Mouse (Mus musculus) kidney, embryonic 15.5 days (tissue): ENCODE measurements around the gene Foxc1. TPM values are rescaled to one million over a fixed set of nuclear protein-coding genes. Genes with fewer than 3 reads are reported as not detected.

Experiments
- ATAC-seq: fragments of 200-750 bp; cut with Nextera tagmentation; replicated peaks from 2 replicates; pipeline ENCODE4 v1.8.0; 2017; ENCODE audit warnings: moderate TSS enrichment; ENCODE audit not compliant: low FRiP score
- H3K27ac ChIP-seq: fragments of 300-500 bp; sonication (generic); 2 replicates; pipeline ENCODE4 v1.5.1; 2015; ENCODE audit warnings: mild to moderate bottlenecking, inconsistent platforms
- H3K27me3 ChIP-seq: fragments of 300-500 bp; sonication (generic); 2 replicates; pipeline ENCODE4 v1.6.1; 2015; ENCODE audit warnings: inconsistent platforms
- H3K36me3 ChIP-seq: fragments of 300-500 bp; sonication (generic); 2 replicates; pipeline ENCODE4 v1.6.1; 2015; ENCODE audit warnings: inconsistent platforms
- H3K4me1 ChIP-seq: fragments of 300-500 bp; sonication (generic); 2 replicates; pipeline ENCODE4 v1.6.1; 2015; ENCODE audit warnings: inconsistent platforms
- H3K4me2 ChIP-seq: fragments of 300-500 bp; sonication (generic); 2 replicates; pipeline ENCODE4 v1.6.1; 2015; ENCODE audit warnings: moderate library complexity, mild to moderate bottlenecking, inconsistent platforms
- H3K4me3 ChIP-seq: fragments of 300-500 bp; sonication (generic); replicated peaks from 2 replicates; pipeline ENCODE4 v1.5.1; 2015; ENCODE audit warnings: mild to moderate bottlenecking, inconsistent platforms
- H3K9ac ChIP-seq: fragments of 300-500 bp; sonication (generic); 2 replicates; pipeline ENCODE4 v1.6.1; 2015; ENCODE audit warnings: mild to moderate bottlenecking, inconsistent platforms
- H3K9me3 ChIP-seq: fragments of 300-500 bp; sonication (generic); replicated peaks from 2 replicates; pipeline ENCODE4 v1.6.1; 2016; ENCODE audit warnings: inconsistent platforms
- WGBS: fragments of 180-500 bp; shearing (Covaris S2); methylation state at CpG from one replicate; pipeline ENCODE4 v1.1.7; 2015; ENCODE audit warnings: mixed read lengths; 5-methylcytosine and 5-hydroxymethylcytosine counted together
- polyA plus RNA-seq: library from polyadenylated mRNA; unstranded; fragments of >200 nt; fragmentation: Nextera tagmentation; extraction: Ambion mirVana; gene quantifications from 2 replicates; pipeline ENCODE4 v1.2.1, GENCODE M21; 2015

Foxc1 gene
- polyA plus RNA-seq, result 4.1 and 5.2 TPM in 2 replicates

DNA sequence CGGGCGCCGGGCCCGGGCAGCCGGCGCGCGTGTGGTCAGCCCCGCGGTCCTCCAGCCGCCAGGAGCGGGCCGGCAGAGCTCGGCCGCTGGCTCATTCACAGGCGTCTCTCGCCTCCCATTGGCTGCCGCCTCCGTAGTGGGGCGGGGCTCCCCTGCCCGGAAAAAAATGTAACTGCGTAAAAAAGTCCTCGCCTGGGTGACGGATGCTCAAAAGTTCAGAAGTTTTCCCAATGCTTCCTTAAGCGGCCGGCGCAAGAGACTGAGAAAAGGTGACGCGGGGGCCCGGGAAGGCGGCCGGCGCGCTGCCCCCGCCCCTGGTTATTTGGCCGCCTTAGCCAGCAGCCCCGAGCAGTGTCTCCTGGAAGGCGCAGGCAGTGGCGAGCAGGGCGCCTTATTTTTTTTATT, at the start of gene Foxc1:
Gene Foxc1 (plus strand): TSS at position 206 of the 405 bp plus-strand sequence.
- WGBS, result 1% methylated on average over 37 of the region's 40 CpGs
- peak within 1 kb of the TSS; percentile 86 for H3K4me2 ChIP-seq

DNA sequence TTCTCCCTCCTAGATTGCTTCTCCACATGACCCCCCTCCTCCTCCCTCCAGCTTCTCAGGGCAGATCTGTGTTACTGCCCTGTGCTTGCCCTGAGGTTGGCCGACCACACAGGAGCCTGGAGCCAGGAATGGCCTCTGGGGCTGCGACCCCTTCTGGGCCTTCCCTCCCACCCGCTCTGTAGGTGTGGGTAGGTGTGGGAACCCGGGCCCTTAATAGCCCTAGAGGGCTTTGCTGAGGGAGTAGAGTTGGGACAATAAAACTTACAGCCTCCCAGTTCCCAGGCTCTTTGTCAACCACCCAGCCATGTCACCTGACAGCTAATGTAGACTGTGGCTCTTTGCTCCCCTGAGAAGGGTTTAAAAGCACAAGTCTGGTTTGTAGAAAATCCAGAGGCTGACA, 46.0 kb upstream of the Foxc1 start:
- ATAC-seq, result peak; percentile 91
- Histone ChIP-seq H3K4me2 (0 out of 2 replicates have a peak overlapping the region, but pooled peaks have one; percentile 1), H3K27me3 (no peaks in the 10 kb centered on the region), H3K9ac (no peak overlapping the region), H3K4me1 (peaks cover 20% of the 10 kb centered on the region), H3K36me3 (no peaks in the 10 kb centered on the region), H3K27ac (peak overlapping the region; percentile 68), H3K4me3 (no peak overlapping the region), H3K9me3 (no peaks in the 10 kb centered on the region)
- 5% methylated on average over 4 of the region's 4 CpGs for WGBS

More for the DNA sequence above, at the start of gene Foxc1:
- peaks cover 62% of the 10 kb centered on the region for H3K4me1 ChIP-seq
- peaks cover 27% of the 10 kb centered on the region for H3K27me3 ChIP-seq
- peak within 1 kb of the TSS; percentile 99 for H3K27ac ChIP-seq
- peak within 1 kb of the TSS; percentile 87 for H3K4me3 ChIP-seq
- no peaks in the 10 kb centered on the region for H3K9me3 ChIP-seq
- no peaks in the 10 kb centered on the region for H3K36me3 ChIP-seq
- H3K9ac ChIP-seq, result peak within 1 kb of the TSS; percentile 97
- peak; percentile 93 for ATAC-seq

GRCm38 (mm10) chr13:31761057-31761456, 45.4 kb upstream of the Foxc1 start:
- ATAC-seq, result no peak
- 44% methylated on average over 4 of the region's 4 CpGs for WGBS

DNA sequence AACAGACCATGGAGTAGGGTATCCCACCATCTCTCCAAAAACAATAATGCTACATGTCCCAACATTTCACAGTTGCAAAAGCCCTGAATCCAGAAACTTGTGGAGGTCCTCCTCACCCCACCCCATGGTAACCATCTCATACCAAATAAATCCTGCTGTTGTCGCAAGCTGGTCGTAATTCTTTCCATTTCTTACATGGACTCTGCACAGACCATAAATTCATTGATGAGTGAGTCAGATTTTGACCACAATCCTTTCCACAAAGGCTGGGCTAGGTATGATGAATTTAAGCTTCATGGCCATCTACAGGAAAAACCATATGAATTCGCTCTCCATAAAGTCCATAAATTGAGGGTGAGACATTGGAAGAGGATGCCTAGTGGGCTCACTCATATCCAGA, 42.0 kb upstream of the Foxc1 start:
- Histone ChIP-seq H3K36me3 (no peaks in the 10 kb centered on the region), H3K27ac (no peak overlapping the region), H3K4me2 (no peak overlapping the region), H3K4me1 (peaks cover 21% of the 10 kb centered on the region), H3K4me3 (no peak overlapping the region), H3K9me3 (no peaks in the 10 kb centered on the region), H3K27me3 (no peaks in the 10 kb centered on the region), H3K9ac (no peak overlapping the region)
- ATAC-seq, result no peak
- 63% methylated on average over 3 of the region's 3 CpGs for WGBS

More at GRCm38 (mm10) chr13:31761057-31761456, 45.4 kb upstream of the Foxc1 start:
- Histone ChIP-seq H3K27me3 (no peaks in the 10 kb centered on the region), H3K9me3 (no peaks in the 10 kb centered on the region), H3K36me3 (no peaks in the 10 kb centered on the region), H3K4me3 (no peak overlapping the region), H3K4me1 (peaks cover 23% of the 10 kb centered on the region), H3K27ac (peak overlapping the region; percentile 68), H3K9ac (no peak overlapping the region), H3K4me2 (0 out of 2 replicates have a peak overlapping the region, but pooled peaks have one; percentile 2)

DNA sequence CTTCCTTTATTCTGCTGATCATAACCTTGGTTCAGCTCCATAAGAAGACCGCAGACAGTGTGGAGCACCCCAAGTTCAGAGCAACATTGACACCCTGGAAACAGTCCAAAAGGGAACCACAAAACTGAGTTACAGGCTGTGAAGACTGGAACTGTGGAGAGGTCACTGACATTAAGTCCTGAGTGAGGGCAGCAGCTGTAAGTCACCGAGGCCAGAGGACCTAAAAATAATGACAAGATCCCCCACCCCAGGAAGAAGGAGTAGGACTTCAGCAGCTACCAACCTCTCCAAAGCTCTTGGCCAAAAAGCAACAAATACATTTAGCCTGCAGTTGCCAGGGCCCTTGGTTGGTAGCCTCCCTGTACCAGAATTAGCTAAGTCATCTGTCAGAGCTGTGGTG, 40.9 kb upstream of the Foxc1 start:
- no peak overlapping the region for H3K4me3 ChIP-seq
- no peak overlapping the region for H3K27ac ChIP-seq
- no peak for ATAC-seq
- peaks cover 10% of the 10 kb centered on the region for H3K4me1 ChIP-seq
- H3K9ac ChIP-seq, result no peak overlapping the region
- H3K9me3 ChIP-seq, result no peaks in the 10 kb centered on the region
- H3K36me3 ChIP-seq, result no peaks in the 10 kb centered on the region
- WGBS, result 48% methylated on average over 2 of the region's 2 CpGs
- H3K27me3 ChIP-seq, result no peaks in the 10 kb centered on the region
- H3K4me2 ChIP-seq, result no peak overlapping the region

GRCm38 (mm10) chr13:31772882-31773281, 33.6 kb upstream of the Foxc1 start:
- Histone ChIP-seq H3K36me3 (no peaks in the 10 kb centered on the region), H3K4me2 (no peak overlapping the region), H3K9ac (no peak overlapping the region), H3K4me1 (peaks cover 12% of the 10 kb centered on the region), H3K27ac (no peak overlapping the region), H3K27me3 (no peaks in the 10 kb centered on the region), H3K4me3 (no peak overlapping the region), H3K9me3 (no peaks in the 10 kb centered on the region)
- ATAC-seq, result no peak
- WGBS, result 61% methylated on average over 5 of the region's 5 CpGs

DNA sequence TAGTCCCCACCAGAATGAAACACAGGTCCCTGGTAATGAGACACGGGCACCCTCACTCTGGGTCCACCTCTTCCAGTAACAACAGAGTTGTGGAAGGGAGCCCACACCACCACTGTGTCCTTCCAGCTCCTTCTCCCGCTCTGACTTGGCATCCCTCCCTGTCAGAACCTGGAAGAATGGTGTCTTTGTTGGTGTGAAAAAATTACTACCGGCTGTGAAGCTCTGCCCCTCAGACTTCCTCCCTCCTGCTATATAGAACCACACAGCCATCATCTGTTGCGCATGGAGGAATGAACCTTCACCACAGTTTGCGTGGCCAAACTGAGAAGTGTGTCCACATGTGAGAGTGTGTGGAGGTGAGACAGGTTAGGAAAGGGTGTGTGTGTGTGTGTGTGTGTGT, 30.7 kb upstream of the Foxc1 start:
- H3K4me2 ChIP-seq, result no peak overlapping the region
- 74% methylated on average over 5 of the region's 5 CpGs for WGBS
- H3K4me1 ChIP-seq, result peaks cover 19% of the 10 kb centered on the region
- no peaks in the 10 kb centered on the region for H3K27me3 ChIP-seq
- H3K27ac ChIP-seq, result no peak overlapping the region
- H3K36me3 ChIP-seq, result no peaks in the 10 kb centered on the region
- no peak overlapping the region for H3K4me3 ChIP-seq
- no peaks in the 10 kb centered on the region for H3K9me3 ChIP-seq
- no peak overlapping the region for H3K9ac ChIP-seq
- no peak for ATAC-seq

- 47% methylated on average over 17 of the region's 17 CpGs for WGBS
Observed at GRCm38 (mm10) chr13:31779281-31779981, 27.0 kb upstream of the Foxc1 start.

GRCm38 (mm10) chr13:31780299-31780698, 26.1 kb upstream of the Foxc1 start:
- H3K27ac ChIP-seq, result no peak overlapping the region
- no peaks in the 10 kb centered on the region for H3K36me3 ChIP-seq
- no peak overlapping the region for H3K4me2 ChIP-seq
- H3K9me3 ChIP-seq, result no peaks in the 10 kb centered on the region
- H3K4me3 ChIP-seq, result no peak overlapping the region
- WGBS, result 85% methylated on average over 3 of the region's 3 CpGs
- H3K9ac ChIP-seq, result no peak overlapping the region
- H3K4me1 ChIP-seq, result peaks cover 13% of the 10 kb centered on the region
- ATAC-seq, result no peak
- H3K27me3 ChIP-seq, result no peaks in the 10 kb centered on the region

More at GRCm38 (mm10) chr13:31779281-31779981, 27.0 kb upstream of the Foxc1 start:
- ATAC-seq, result peak; percentile 86
- no peaks in the 10 kb centered on the region for H3K27me3 ChIP-seq
- H3K4me3 ChIP-seq, result no peak overlapping the region
- H3K9me3 ChIP-seq, result no peaks in the 10 kb centered on the region
- H3K4me2 ChIP-seq, result peak overlapping the region; percentile 24
- H3K4me1 ChIP-seq, result peaks cover 18% of the 10 kb centered on the region
- no peak overlapping the region for H3K9ac ChIP-seq
- H3K36me3 ChIP-seq, result no peaks in the 10 kb centered on the region
- H3K27ac ChIP-seq, result peak overlapping the region; percentile 30; the same call in 1 of the 2 replicates

DNA sequence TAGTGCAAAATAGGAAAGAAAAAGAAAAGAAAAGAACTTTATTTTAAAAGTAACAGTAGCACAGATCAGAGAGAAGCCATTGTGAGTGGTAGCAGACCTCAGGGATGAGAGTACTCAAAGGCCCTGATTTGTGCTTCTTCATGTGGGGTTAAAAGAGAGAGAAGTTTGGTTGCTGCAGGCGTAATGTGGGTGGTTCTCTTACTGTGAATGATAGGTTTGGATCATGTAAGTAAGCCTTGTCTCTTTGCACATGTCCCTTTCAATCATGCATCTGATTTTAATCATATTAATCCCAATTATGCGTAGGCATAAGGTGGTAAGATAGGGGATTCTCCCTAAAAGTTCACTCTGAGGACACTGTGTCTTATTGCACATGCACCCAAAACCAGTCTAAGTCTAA, 24.4 kb upstream of the Foxc1 start:
- Histone ChIP-seq H3K9ac (no peak overlapping the region), H3K36me3 (no peaks in the 10 kb centered on the region), H3K9me3 (0 out of 2 replicates have a peak, but pooled peaks cover 2% of the 10 kb centered on the region), H3K27ac (no peak overlapping the region), H3K27me3 (no peaks in the 10 kb centered on the region), H3K4me1 (peaks cover 7% of the 10 kb centered on the region), H3K4me3 (no peak overlapping the region), H3K4me2 (no peak overlapping the region)
- 92% methylated on average over 2 of the region's 2 CpGs for WGBS
- no peak for ATAC-seq

- 77% methylated on average over 7 of the region's 7 CpGs for WGBS
- no peak for ATAC-seq
- no peak overlapping the region for H3K27ac ChIP-seq
- H3K27me3 ChIP-seq, result no peaks in the 10 kb centered on the region
- no peaks in the 10 kb centered on the region for H3K36me3 ChIP-seq
- H3K4me1 ChIP-seq, result peaks cover under 1% of the 10 kb centered on the region; the same call in 1 of the 2 replicates
- H3K9ac ChIP-seq, result no peak overlapping the region
- H3K9me3 ChIP-seq, result 0 out of 2 replicates have a peak, but pooled peaks cover 4% of the 10 kb centered on the region
- H3K4me2 ChIP-seq, result no peak overlapping the region
- H3K4me3 ChIP-seq, result no peak overlapping the region
Observed at GRCm38 (mm10) chr13:31784757-31785156, 21.7 kb upstream of the Foxc1 start.

DNA sequence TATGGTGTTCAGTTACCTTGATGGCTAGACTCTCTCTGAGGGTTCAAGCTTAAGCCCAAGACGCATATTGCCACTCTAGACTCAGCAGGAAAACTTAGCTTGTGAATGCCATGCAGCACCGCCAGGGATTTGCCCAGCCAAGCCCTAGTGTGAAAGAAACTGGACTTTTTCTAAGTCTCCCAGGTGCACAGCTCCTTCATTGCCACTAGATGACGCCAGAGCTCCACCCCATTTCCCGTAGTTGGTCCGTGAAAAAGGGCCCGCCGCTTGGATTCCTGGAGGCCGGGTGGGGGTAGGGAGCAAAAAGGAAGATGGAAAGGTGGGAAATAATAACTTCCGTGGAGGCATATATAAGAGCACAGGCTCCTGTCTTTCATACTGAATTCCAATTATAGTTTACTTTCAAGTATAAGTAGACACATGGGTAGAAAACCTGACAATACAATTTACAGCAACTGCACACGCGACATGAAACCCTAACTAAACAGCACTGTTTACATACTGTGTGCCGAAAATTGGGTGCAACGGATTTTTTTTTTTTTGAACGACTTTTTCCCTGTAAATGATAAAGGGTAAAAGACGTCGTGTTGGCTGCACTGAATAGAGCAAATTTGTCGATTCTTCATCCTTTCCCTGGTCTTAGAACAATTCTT, 13.8 kb upstream of the Foxc1 start:
- Histone ChIP-seq H3K4me3 (peak overlapping the region; percentile 29), H3K27ac (no peak overlapping the region), H3K4me1 (peaks cover 17% of the 10 kb centered on the region), H3K9me3 (no peaks in the 10 kb centered on the region), H3K4me2 (peak overlapping the region; percentile 56), H3K36me3 (no peaks in the 10 kb centered on the region), H3K9ac (no peak overlapping the region), H3K27me3 (peaks cover 10% of the 10 kb centered on the region; the same call in 1 of the 2 replicates)
- ATAC-seq, result peak; percentile 46; the same call in 1 of the 2 replicates
- 10% methylated on average over 17 of the region's 17 CpGs for WGBS
